In the genomic region with DNA sequence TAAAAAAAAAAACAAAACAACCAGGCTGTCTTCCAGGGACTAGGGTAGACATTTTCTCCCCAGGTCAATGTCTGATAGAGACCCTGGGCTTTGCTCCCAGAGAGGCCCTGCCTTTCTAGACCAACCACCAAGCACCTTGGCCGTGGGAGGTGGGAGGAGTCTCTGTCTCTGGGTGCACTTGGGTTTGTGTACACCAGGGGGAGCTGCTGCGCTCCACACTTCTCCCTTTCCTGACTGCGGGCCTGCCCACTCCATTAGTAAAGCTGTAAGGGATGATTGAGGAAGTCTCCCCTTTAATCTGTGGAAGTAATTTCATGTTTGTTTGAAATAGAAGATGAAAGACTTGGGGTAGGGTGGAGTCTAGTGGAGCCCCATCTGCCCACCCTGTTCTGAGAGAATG, we compare ENCODE assay signal across 9 mouse cellular contexts. TPM values are rescaled to one million over a fixed set of nuclear protein-coding genes. Genes with fewer than 3 reads are reported as not detected.
DNase-seq lines count a peak whose midpoint lies in the region; ATAC-seq and TF ChIP-seq lines count a peak whose summit lies in the region.
"Had no signal": no experiment of that assay in that cellular context is flagged by ENCODE, and none has a peak within 500 bp of the region (broad histone marks: within the 10 kb centered on the region; RNA-seq: fewer than 3 reads in every experiment).

No protein-coding gene starts in this region.

- 34% methylated on average over 3 of the region's 3 CpGs for WGBS in liver, embryonic 11.5 days

- intact Hi-C loops in heart, postnatal 14 days (cut with DNase I), result no loop called here

- H3K27ac ChIP-seq in liver, embryonic 11.5 days (ENCODE audit: low read depth, low read length), result no peak overlapping the region
- H3K27ac ChIP-seq: macrophage had no signal

- no peaks in the 10 kb centered on the region for H3K27me3 ChIP-seq in G1E (ENCODE audit: insufficient read depth, low read length)
- H3K27me3 ChIP-seq in liver, embryonic 11.5 days (replicated peaks; ENCODE audit: control insufficient read depth, insufficient read depth, low read length), result no peaks in the 10 kb centered on the region

- H3K4me1 ChIP-seq in G1E (ENCODE audit: insufficient read depth, low read depth, low read length), result peaks cover 41% of the 10 kb centered on the region
- peaks cover 14% of the 10 kb centered on the region for H3K4me1 ChIP-seq in liver, embryonic 11.5 days (replicated peaks; ENCODE audit: control insufficient read depth, insufficient read depth, low read length)

- peak; percentile 57 to 71 for DNase-seq in heart, postnatal 14 days
- DNase-seq in heart, adult 8-10 months (ENCODE audit: low spot score), result no peak
- DNase-seq in 416B (ENCODE audit: low read depth), result peak; percentile 70
- peak; percentile 70 for DNase-seq in G1E (ENCODE audit: low spot score)
- peak; percentile 75 for DNase-seq in embryo, embryonic 10.5 days (ENCODE audit: low spot score)
- peak; percentile 64 for DNase-seq in liver, embryonic 11.5 days (ENCODE audit: low spot score)
- peak; percentile 52 for DNase-seq in right cerebral cortex, postnatal 4 days
- no peak for DNase-seq in left cerebral cortex, adult 8-10 months (ENCODE audit: low spot score in 2 of 2)

- no peak overlapping the region for H3K9ac ChIP-seq in liver, embryonic 11.5 days (ENCODE audit: low read depth, low read length)

- H3K4me2 ChIP-seq in liver, embryonic 11.5 days, result no peak overlapping the region

- peaks cover 96% of the 10 kb centered on the region for H3K36me3 ChIP-seq in G1E (replicated peaks)
- H3K36me3 ChIP-seq in liver, embryonic 11.5 days (ENCODE audit: control insufficient read depth, insufficient read depth, low read length), result peaks cover 15% of the 10 kb centered on the region; the same call in 1 of the 2 replicates

- ATAC-seq in G1E (ENCODE audit: extremely low read depth, insufficient number of reproducible peaks, low FRiP score, poor library complexity, severe bottlenecking), result peak; percentile 54; the same call in 1 of the 2 replicates
- peak; percentile 50 for ATAC-seq in liver, embryonic 11.5 days (replicated peaks; ENCODE audit: low FRiP score)

- no peak overlapping the region for H3K4me3 ChIP-seq in G1E (ENCODE audit: low read depth, low read length)
- no peak overlapping the region for H3K4me3 ChIP-seq in liver, embryonic 11.5 days (ENCODE audit: low read depth, low read length)

- peak; percentile 78 for TF ChIP-seq CTCF in G1E (IDR thresholded peaks at IDR 0.05; ENCODE audit: low read depth, low read length)

- H3K9me3 ChIP-seq in G1E (replicated peaks), result no peaks in the 10 kb centered on the region
- no peaks in the 10 kb centered on the region; the same call in 1 of the 2 replicates for H3K9me3 ChIP-seq in liver, embryonic 11.5 days (ENCODE audit: control insufficient read depth, low read length)

RNA-seq across cellular contexts. Expression of gene Gm17018, which starts 20.8 kb away (rescaled TPM):
- total RNA-seq in heart, postnatal 14 days (2021), result 10 to 100 TPM; 17.1 to 20.0 TPM
- 10 to 100 TPM; 19.3 to 29.4 (median 22.0) TPM for total RNA-seq in heart, adult 8-10 months (2022)
- 11.4 and 13.0 TPM in 2 replicates for total RNA-seq in G1E (2014; fragmentation: Nextera tagmentation)
- total RNA-seq in G1E (2017), result 22.6 and 28.4 TPM in 2 replicates
- polyA plus RNA-seq in G1E (2012), result 19.5 and 27.2 TPM in 2 replicates
- 34.7 and 36.8 TPM in 2 replicates for polyA plus RNA-seq in liver, embryonic 11.5 days (2014; fragmentation: Nextera tagmentation; extraction: Ambion mirVana)
- total RNA-seq in left cerebral cortex, adult 8-10 months (2022), result 10 to 100 TPM; 60.3 to 75.7 (median 69.0) TPM

RNA-seq across cellular contexts. Expression of gene Poll, which starts 20.9 kb away (rescaled TPM):
- 1 to 10 TPM; 8.6 to 8.7 TPM for total RNA-seq in heart, postnatal 14 days (2021)
- total RNA-seq in heart, adult 8-10 months (2022), result 10 to 100 TPM; 10.8 to 12.1 (median 11.6) TPM
- total RNA-seq in G1E (2014; fragmentation: Nextera tagmentation) (7.6 TPM in 2 replicates), G1E (2017) (9.4 and 10.2 TPM in 2 replicates)
- 14.0 and 15.9 TPM in 2 replicates for polyA plus RNA-seq in G1E (2012)
- 15.2 TPM in 2 replicates for polyA plus RNA-seq in liver, embryonic 11.5 days (2014; fragmentation: Nextera tagmentation; extraction: Ambion mirVana)
- total RNA-seq in left cerebral cortex, adult 8-10 months (2022), result 10 to 100 TPM in 2 of 4 experiments, 1 to 10 TPM in 2; 9.3 to 11.4 (median 10.6) TPM

Comparison
In these comparisons a context has a peak if more than half of its experiments do, and no peak if none do; other contexts are left out.
1. DNase-seq: peak in heart, postnatal 14 days (2 of 2), 416B (single experiment), G1E (single experiment), embryo, embryonic 10.5 days (single experiment), liver, embryonic 11.5 days (single experiment) and right cerebral cortex, postnatal 4 days (single experiment); none in heart, adult 8-10 months (single experiment) and left cerebral cortex, adult 8-10 months (0 of 2).